Mouse (Mus musculus): ENCODE measurements at regions not wholly inside any gene's neighbourhood (a gene's known extent, or its start where the extent isn't known, plus 50 kb on each side); places are given as distances from the start of the nearest gene placed in this dataset.

DNA sequence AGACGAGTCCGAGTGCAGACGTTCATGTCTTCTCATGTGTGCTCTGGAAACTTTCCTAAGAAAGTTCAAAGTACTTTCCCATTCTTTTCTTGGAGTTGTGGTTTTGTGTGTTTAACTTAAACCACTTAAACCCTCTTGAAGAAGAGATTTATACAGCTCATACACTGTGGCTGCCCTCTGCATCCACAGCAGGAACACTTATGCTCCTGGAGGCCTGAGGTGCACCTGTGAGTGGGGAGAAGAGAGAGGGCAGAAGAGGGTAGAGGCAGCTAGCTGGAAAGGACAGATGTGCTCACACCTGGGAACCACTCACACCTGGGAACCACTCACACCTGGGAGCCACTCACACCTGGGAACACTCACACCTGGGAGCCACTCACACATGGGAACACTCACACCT, 408.0 kb downstream of the Ajap1 start:
- TF ChIP-seq CTCF (conservative IDR thresholded peaks at IDR 0.05; ENCODE audit: low read length) (no peak), POU5F1 (IDR thresholded peaks at IDR 0.05; ENCODE audit: borderline replicate concordance, low read length) (no peak), NANOG (IDR thresholded peaks at IDR 0.05; ENCODE audit: borderline replicate concordance, low read length) (no peak)
